Comparison of ENCODE assay signal across 8 mouse cellular contexts in the genomic region with DNA sequence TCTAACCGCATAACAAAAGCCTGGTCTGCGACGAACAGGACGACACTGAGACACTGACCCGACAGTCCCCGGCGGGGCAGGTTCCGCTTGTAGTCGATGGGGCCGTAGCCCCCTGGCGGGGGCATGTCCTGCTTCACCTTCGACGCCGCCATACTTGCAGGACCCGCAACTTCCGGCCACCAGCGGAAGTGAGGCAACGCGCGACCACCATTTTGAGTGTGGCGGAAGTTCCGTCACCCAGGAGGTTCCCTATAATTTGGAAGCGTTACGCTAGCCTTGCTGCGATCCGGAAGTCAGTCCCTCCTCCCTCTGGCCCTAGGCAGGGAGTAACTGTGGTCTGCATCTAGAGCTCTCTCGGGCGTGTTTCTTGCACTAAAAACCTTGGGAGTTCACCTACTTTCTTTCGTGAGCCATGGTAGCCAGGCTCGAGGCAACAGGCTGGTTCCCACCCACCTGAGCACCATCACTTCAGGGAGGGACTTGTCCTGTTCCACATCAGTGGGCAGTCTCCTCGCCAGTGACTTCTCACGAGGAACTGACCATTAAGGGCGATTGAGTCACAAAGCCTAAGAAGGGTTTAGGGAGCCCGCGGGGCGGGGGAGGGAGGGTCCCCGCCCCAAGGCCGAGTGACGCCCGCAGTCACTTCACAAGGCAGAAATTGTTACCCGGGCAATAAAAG. TPM values are rescaled to one million over a fixed set of nuclear protein-coding genes. Genes with fewer than 3 reads are reported as not detected.
A peak's percentile ranks its signal among the peaks of the same experiment; 100 is the strongest.
DNase-seq lines count a peak whose midpoint lies in the region; ATAC-seq lines count a peak whose summit lies in the region.

No protein-coding gene starts in this region.

- ATAC-seq in erythroblast, adult 5-6 weeks (replicated peaks; ENCODE audit: low FRiP score, poor library complexity, severe bottlenecking): peak; percentile 88
- ATAC-seq in kidney, embryonic 15.5 days (replicated peaks; ENCODE audit: low FRiP score): peak; percentile 76
- peak; percentile 79 for ATAC-seq in monocyte, adult 5-6 weeks (replicated peaks; ENCODE audit: insufficient number of reproducible peaks, low FRiP score, low TSS enrichment, poor library complexity, severe bottlenecking)

- H3K4me1 ChIP-seq in heart, embryonic 10.5 days: peaks cover 63% of the 10 kb centered on the region
- H3K4me1 ChIP-seq in kidney, embryonic 15.5 days: peaks cover 58% of the 10 kb centered on the region

- H3K27ac ChIP-seq in heart, embryonic 10.5 days: peak overlapping the region; percentile 97
- peak overlapping the region; percentile 98 for H3K27ac ChIP-seq in kidney, embryonic 15.5 days

- H3K9ac ChIP-seq in kidney, embryonic 15.5 days: peak overlapping the region; percentile 70

- DNase-seq in B cell, adult 2 months: peak; percentile 97 to 98
- peak; percentile 99 for DNase-seq in brain, adult 2 months (ENCODE audit: low read depth, low spot score)
- peak; percentile 99 for DNase-seq in heart, embryonic 10.5 days (ENCODE audit: low spot score)
- DNase-seq in liver: peak; percentile 95
- DNase-seq in spleen, postnatal 4 days (ENCODE audit: low spot score in 2 of 2): peak; percentile 96 to 98

- no peaks in the 10 kb centered on the region for H3K27me3 ChIP-seq in heart, embryonic 10.5 days (ENCODE audit: insufficient read depth, poor library complexity, severe bottlenecking)
- H3K27me3 ChIP-seq in kidney, embryonic 15.5 days: no peaks in the 10 kb centered on the region

- peaks cover 24% of the 10 kb centered on the region for H3K36me3 ChIP-seq in heart, embryonic 10.5 days
- peaks cover 24% of the 10 kb centered on the region; the same call in 1 of the 2 replicates for H3K36me3 ChIP-seq in kidney, embryonic 15.5 days

- H3K4me2 ChIP-seq in kidney, embryonic 15.5 days: peak overlapping the region; percentile 92

- H3K4me3 ChIP-seq in heart, embryonic 10.5 days: peak overlapping the region; percentile 78
- peak overlapping the region; percentile 83 for H3K4me3 ChIP-seq in kidney, embryonic 15.5 days (replicated peaks)

- no peaks in the 10 kb centered on the region for H3K9me3 ChIP-seq in heart, embryonic 10.5 days
- no peaks in the 10 kb centered on the region for H3K9me3 ChIP-seq in kidney, embryonic 15.5 days (replicated peaks)

- 3% methylated on average over 41 of the region's 41 CpGs for WGBS in heart, embryonic 10.5 days
- WGBS in kidney, embryonic 15.5 days: 1% methylated on average over 41 of the region's 41 CpGs

RNA-seq across cellular contexts. Expression of gene Tssk6, which starts 0.4 kb away (rescaled TPM):
- not detected in 2 replicates for total RNA-seq in erythroblast, adult 5-6 weeks (2015; ENCODE audit: low replicate concordance)
- total RNA-seq in erythroblast, adult 5-6 weeks (2017; ENCODE audit: low replicate concordance): 0.28 and 0.94 TPM in 2 replicates
- polyA plus RNA-seq in heart, embryonic 10.5 days (2016; fragmentation: Nextera tagmentation; extraction: Ambion mirVana): 2.7 and 2.9 TPM in 2 replicates
- polyA plus RNA-seq in kidney, embryonic 15.5 days (2015; fragmentation: Nextera tagmentation; extraction: Ambion mirVana): 3.4 and 4.6 TPM in 2 replicates
- total RNA-seq in monocyte, adult 5-6 weeks (2017): 0.95 to 1.6 TPM (median 1.1 TPM) in 3 replicates

RNA-seq across cellular contexts. Expression of gene Ndufa13, which starts 0.7 kb away (rescaled TPM):
- total RNA-seq in erythroblast, adult 5-6 weeks (2015; ENCODE audit: low replicate concordance): 16.1 and 18.2 TPM in 2 replicates
- total RNA-seq in erythroblast, adult 5-6 weeks (2017; ENCODE audit: low replicate concordance): 27.2 and 32.9 TPM in 2 replicates
- 217 and 256 TPM in 2 replicates for polyA plus RNA-seq in heart, embryonic 10.5 days (2016; fragmentation: Nextera tagmentation; extraction: Ambion mirVana)
- 205 and 210 TPM in 2 replicates for polyA plus RNA-seq in kidney, embryonic 15.5 days (2015; fragmentation: Nextera tagmentation; extraction: Ambion mirVana)
- 91.2 to 131 TPM (median 108 TPM) in 3 replicates for total RNA-seq in monocyte, adult 5-6 weeks (2017)

RNA-seq across cellular contexts. Expression of gene Yjefn3, which starts 0.9 kb away (rescaled TPM):
- total RNA-seq in erythroblast, adult 5-6 weeks (2015; ENCODE audit: low replicate concordance): not detected in 2 replicates
- total RNA-seq in erythroblast, adult 5-6 weeks (2017; ENCODE audit: low replicate concordance): not detected in 2 replicates
- polyA plus RNA-seq in heart, embryonic 10.5 days (2016; fragmentation: Nextera tagmentation; extraction: Ambion mirVana): 6.7 and 8.7 TPM in 2 replicates
- 4.5 and 5.2 TPM in 2 replicates for polyA plus RNA-seq in kidney, embryonic 15.5 days (2015; fragmentation: Nextera tagmentation; extraction: Ambion mirVana)
- total RNA-seq in monocyte, adult 5-6 weeks (2017): not detected in 3 replicates

RNA-seq across cellular contexts. Expression of gene Cilp2, which starts 14.1 kb away (rescaled TPM):
- total RNA-seq in erythroblast, adult 5-6 weeks (2015; ENCODE audit: low replicate concordance): not detected in 2 replicates
- not detected in 2 replicates for total RNA-seq in erythroblast, adult 5-6 weeks (2017; ENCODE audit: low replicate concordance)
- 0.48 and 0.63 TPM in 2 replicates for polyA plus RNA-seq in heart, embryonic 10.5 days (2016; fragmentation: Nextera tagmentation; extraction: Ambion mirVana)
- 0.88 and 0.98 TPM in 2 replicates for polyA plus RNA-seq in kidney, embryonic 15.5 days (2015; fragmentation: Nextera tagmentation; extraction: Ambion mirVana)
- not detected in 3 replicates for total RNA-seq in monocyte, adult 5-6 weeks (2017)

Comparison
In these comparisons a context has a peak if more than half of its experiments do, and no peak if none do; other contexts are left out.
1. Peak in every context shown above with its lines: DNase-seq, ATAC-seq, H3K4me3 ChIP-seq and H3K27ac ChIP-seq.